Mouse (Mus musculus): ENCODE data around the gene Fam169b. TPM values are rescaled to one million over a fixed set of nuclear protein-coding genes. Genes with fewer than 3 reads are reported as not detected.

Gene Fam169b
- polyA plus RNA-seq, 2 experiments = 0.28 to 0.30 TPM

DNA sequence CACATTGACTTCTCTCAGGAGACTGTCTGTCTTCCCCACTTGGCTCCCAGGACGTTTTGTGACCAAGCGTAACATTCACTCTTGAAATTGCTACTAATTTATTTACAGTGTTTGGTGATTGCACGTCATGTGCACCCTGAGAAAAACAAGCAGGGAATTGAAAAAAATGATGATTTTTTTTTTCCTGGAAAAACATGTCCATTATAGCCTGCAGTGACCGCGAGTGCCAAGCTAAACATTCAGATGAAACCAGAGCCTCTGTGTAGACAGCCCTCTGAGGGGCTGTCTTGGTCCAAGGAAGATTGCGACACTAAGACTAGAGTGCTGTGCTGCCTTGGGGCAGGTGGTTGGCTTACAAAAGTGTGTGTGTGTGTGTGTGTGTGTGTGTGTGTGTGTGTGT, 37.8 kb downstream of the Fam169b start:
- no peaks in the 10 kb centered on the region for H3K27me3 ChIP-seq (ENCODE audit: control insufficient read depth, insufficient read depth, low read length)
- DNase-seq (ENCODE audit: low read depth in 3 of 3, low spot score in 3 of 3) (no peak), ATAC-seq (ENCODE audit: insufficient read depth) (no peak)
- no peak for TF ChIP-seq CTCF (IDR thresholded peaks at IDR 0.05; ENCODE audit: low read depth)
- no peak for TF ChIP-seq EP300 (IDR thresholded peaks at IDR 0.05; ENCODE audit: low read depth)
- no peak overlapping the region for H3K9ac ChIP-seq (replicated peaks)
- 68% methylated on average over 6 of the region's 6 CpGs for WGBS (ENCODE audit: insufficient replicate concordance)
- H3K4me2 ChIP-seq (ENCODE audit: low read depth) = no peak overlapping the region
- no peak overlapping the region for H3K27ac ChIP-seq
- H3K36me3 ChIP-seq (replicated peaks; ENCODE audit: control insufficient read depth, insufficient read depth, low read depth) = no peaks in the 10 kb centered on the region
- no peak overlapping the region for H3K4me3 ChIP-seq (ENCODE audit: insufficient read depth in 1 of 2, low read depth in 2 of 2, low read length in 2 of 2)
- H3K9me3 ChIP-seq (ENCODE audit: control insufficient read depth, low read length) = no peaks in the 10 kb centered on the region
- no peaks in the 10 kb centered on the region for H3K4me1 ChIP-seq (replicated peaks; ENCODE audit: control insufficient read depth in 2 of 2, insufficient read depth in 2 of 2, low read length in 1 of 2)

DNA sequence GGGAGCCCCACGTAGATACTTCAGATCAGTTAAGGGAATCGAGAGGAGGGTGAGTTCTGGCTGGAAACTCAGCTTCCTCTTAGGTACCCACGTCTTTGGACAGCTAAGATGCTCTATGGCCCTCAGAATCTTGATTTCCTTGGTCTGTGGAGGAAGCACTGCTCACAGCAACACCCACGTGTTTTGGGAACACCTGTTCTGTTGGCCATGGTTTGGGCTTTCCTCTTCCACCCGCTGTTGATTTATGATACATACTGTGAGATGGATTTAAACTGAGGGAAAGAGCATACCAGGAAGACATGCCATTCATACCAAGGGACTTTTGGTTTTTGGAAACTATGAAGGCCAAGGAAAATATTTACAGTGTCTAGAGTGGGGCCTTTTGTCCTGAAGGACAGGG, 38.8 kb downstream of the Fam169b start:
- no peak overlapping the region for H3K9ac ChIP-seq (replicated peaks)
- 52% methylated on average over 5 of the region's 5 CpGs for WGBS (ENCODE audit: insufficient replicate concordance)
- no peak overlapping the region for H3K27ac ChIP-seq
- ATAC-seq (ENCODE audit: insufficient read depth) (no peak), DNase-seq (ENCODE audit: low read depth in 3 of 3, low spot score in 3 of 3) (no peak)
- no peak for TF ChIP-seq EP300 (IDR thresholded peaks at IDR 0.05; ENCODE audit: low read depth)
- TF ChIP-seq CTCF (IDR thresholded peaks at IDR 0.05; ENCODE audit: low read depth) = no peak
- no peak overlapping the region for H3K4me2 ChIP-seq (ENCODE audit: low read depth)
- H3K9me3 ChIP-seq (ENCODE audit: control insufficient read depth, low read length) = no peaks in the 10 kb centered on the region
- no peaks in the 10 kb centered on the region for H3K36me3 ChIP-seq (replicated peaks; ENCODE audit: control insufficient read depth, insufficient read depth, low read depth)
- H3K4me1 ChIP-seq (replicated peaks; ENCODE audit: control insufficient read depth in 2 of 2, insufficient read depth in 2 of 2, low read length in 1 of 2) = no peaks in the 10 kb centered on the region
- H3K4me3 ChIP-seq (ENCODE audit: insufficient read depth in 1 of 2, low read depth in 2 of 2, low read length in 2 of 2) = no peak overlapping the region
- no peaks in the 10 kb centered on the region for H3K27me3 ChIP-seq (ENCODE audit: control insufficient read depth, insufficient read depth, low read length)

DNA sequence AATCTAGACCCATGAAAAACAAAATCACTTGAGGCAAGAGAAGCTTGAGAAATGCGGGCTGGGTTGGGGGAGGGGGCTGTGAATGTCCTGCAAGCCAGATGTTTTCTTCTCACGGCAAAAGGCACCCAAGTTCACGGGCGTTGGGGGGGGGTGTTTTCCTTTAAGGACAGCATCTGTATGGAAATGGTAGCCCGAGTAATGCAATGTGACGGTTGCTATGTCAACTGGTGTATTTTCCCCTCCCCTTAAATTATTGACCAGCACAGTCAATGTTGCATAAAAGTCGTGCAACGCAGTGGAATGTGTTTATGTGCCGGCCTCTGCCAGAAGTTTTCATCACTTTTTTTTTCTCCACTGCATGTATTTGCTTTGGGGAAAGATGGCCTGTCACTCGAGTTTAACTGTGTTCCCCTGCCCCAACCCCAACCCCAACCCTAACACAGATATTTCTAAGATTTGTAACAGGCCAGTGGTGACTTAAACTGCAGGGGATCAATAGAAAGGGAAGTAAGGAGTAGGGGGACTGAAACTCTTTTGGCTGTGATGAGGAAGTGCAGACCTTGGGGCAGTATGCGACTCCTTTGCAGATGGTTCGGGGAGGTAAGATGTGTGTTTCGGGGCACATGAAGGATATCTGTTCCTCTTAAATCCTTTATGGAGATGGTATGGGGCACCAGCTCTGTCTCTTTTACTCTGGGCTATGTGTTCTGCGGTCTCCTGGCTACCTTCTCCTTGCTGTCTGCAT, 39.6 kb downstream of the Fam169b start:
- WGBS (ENCODE audit: insufficient replicate concordance) = 57% methylated on average over 14 of the region's 14 CpGs
- H3K27me3 ChIP-seq (ENCODE audit: control insufficient read depth, insufficient read depth, low read length) = no peaks in the 10 kb centered on the region
- H3K9ac ChIP-seq (replicated peaks) = no peak overlapping the region
- no peak for TF ChIP-seq EP300 (IDR thresholded peaks at IDR 0.05; ENCODE audit: low read depth)
- no peak for TF ChIP-seq CTCF (IDR thresholded peaks at IDR 0.05; ENCODE audit: low read depth)
- ATAC-seq (ENCODE audit: insufficient read depth) = no peak
- H3K4me3 ChIP-seq (ENCODE audit: insufficient read depth in 1 of 2, low read depth in 2 of 2, low read length in 2 of 2) = no peak overlapping the region
- no peak overlapping the region for H3K27ac ChIP-seq
- H3K9me3 ChIP-seq (ENCODE audit: control insufficient read depth, low read length) = no peaks in the 10 kb centered on the region
- no peaks in the 10 kb centered on the region for H3K36me3 ChIP-seq (replicated peaks; ENCODE audit: control insufficient read depth, insufficient read depth, low read depth)
- no peak overlapping the region for H3K4me2 ChIP-seq (ENCODE audit: low read depth)
- DNase-seq (ENCODE audit: low read depth in 3 of 3, low spot score in 3 of 3) = no peak
- H3K4me1 ChIP-seq (replicated peaks; ENCODE audit: control insufficient read depth in 2 of 2, insufficient read depth in 2 of 2, low read length in 1 of 2) = no peaks in the 10 kb centered on the region

DNA sequence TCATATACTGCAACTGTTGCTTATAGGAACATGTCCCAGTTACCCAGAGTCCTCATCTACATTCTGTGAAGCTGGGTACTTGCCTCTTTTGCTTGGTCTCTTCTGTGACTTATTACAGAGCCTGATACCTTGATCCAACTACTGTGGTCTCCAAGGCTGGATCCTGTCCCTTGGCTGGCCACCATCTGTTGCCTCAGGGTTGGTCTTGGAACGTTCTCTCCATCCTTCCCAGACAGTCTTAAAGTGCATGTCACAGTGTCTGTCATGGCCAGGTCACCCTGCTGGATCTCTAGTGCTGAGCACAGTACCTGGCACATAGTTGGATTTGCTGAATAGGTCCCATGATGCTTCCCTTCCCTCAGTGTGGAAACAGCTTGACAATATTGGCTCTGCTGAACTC, 40.6 kb downstream of the Fam169b start:
- WGBS (ENCODE audit: insufficient replicate concordance) = 42% methylated on average over 1 of the region's 1 CpGs
- no peak overlapping the region for H3K27ac ChIP-seq
- H3K27me3 ChIP-seq (ENCODE audit: control insufficient read depth, insufficient read depth, low read length) = no peaks in the 10 kb centered on the region
- ATAC-seq (ENCODE audit: insufficient read depth) (no peak), DNase-seq (ENCODE audit: low read depth in 3 of 3, low spot score in 3 of 3) (no peak)
- H3K4me3 ChIP-seq (ENCODE audit: insufficient read depth in 1 of 2, low read depth in 2 of 2, low read length in 2 of 2) = no peak overlapping the region
- H3K9me3 ChIP-seq (ENCODE audit: control insufficient read depth, low read length) = no peaks in the 10 kb centered on the region
- no peak overlapping the region for H3K9ac ChIP-seq (replicated peaks)
- H3K36me3 ChIP-seq (replicated peaks; ENCODE audit: control insufficient read depth, insufficient read depth, low read depth) = no peaks in the 10 kb centered on the region
- H3K4me1 ChIP-seq (replicated peaks; ENCODE audit: control insufficient read depth in 2 of 2, insufficient read depth in 2 of 2, low read length in 1 of 2) = no peaks in the 10 kb centered on the region
- TF ChIP-seq EP300 (IDR thresholded peaks at IDR 0.05; ENCODE audit: low read depth) (no peak), CTCF (IDR thresholded peaks at IDR 0.05; ENCODE audit: low read depth) (no peak)
- no peak overlapping the region for H3K4me2 ChIP-seq (ENCODE audit: low read depth)

DNA sequence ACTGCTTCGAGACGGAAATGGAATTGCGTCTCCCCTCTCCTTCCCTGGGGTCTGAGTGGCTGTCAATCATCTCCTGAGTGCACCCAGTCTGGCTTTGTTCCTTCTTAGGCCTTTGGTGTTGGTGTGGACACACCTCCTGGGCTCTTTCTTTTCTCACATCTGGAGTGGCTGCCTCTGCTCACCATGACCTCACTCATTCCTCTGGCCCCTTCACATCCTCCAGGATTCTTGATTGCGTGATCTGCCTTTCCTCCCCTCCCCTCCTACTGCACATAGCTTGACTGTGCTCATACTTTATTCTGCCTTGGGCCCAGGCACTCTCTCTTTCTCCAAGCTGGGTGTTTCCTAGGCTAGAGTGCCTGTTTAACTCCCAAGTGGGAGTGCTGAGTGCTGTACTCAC, 41.4 kb downstream of the Fam169b start:
- H3K4me1 ChIP-seq (replicated peaks; ENCODE audit: control insufficient read depth in 2 of 2, insufficient read depth in 2 of 2, low read length in 1 of 2) = no peaks in the 10 kb centered on the region
- no peak overlapping the region for H3K4me3 ChIP-seq (ENCODE audit: insufficient read depth in 1 of 2, low read depth in 2 of 2, low read length in 2 of 2)
- H3K27ac ChIP-seq = no peak overlapping the region
- no peaks in the 10 kb centered on the region for H3K36me3 ChIP-seq (replicated peaks; ENCODE audit: control insufficient read depth, insufficient read depth, low read depth)
- no peaks in the 10 kb centered on the region for H3K27me3 ChIP-seq (ENCODE audit: control insufficient read depth, insufficient read depth, low read length)
- no peak overlapping the region for H3K9ac ChIP-seq (replicated peaks)
- TF ChIP-seq EP300 (IDR thresholded peaks at IDR 0.05; ENCODE audit: low read depth) (no peak), CTCF (IDR thresholded peaks at IDR 0.05; ENCODE audit: low read depth) (no peak)
- no peak for ATAC-seq (ENCODE audit: insufficient read depth)
- 77% methylated on average over 4 of the region's 4 CpGs for WGBS (ENCODE audit: insufficient replicate concordance)
- H3K4me2 ChIP-seq (ENCODE audit: low read depth) = no peak overlapping the region
- H3K9me3 ChIP-seq (ENCODE audit: control insufficient read depth, low read length) = no peaks in the 10 kb centered on the region
- DNase-seq (ENCODE audit: low read depth in 3 of 3, low spot score in 3 of 3) = no peak
